Mouse (Mus musculus) myocyte (in vitro differentiated cells): ENCODE measurements around the gene Gpx5. TPM values are rescaled to one million over a fixed set of nuclear protein-coding genes. Genes with fewer than 3 reads are reported as not detected.

Experiments
- H3K27me3 ChIP-seq: one replicate; pipeline ENCODE4 v1.6.1; 2011; ENCODE audit not compliant: control insufficient read depth, insufficient read depth, insufficient read length
- H3K36me3 ChIP-seq: one replicate; pipeline ENCODE4 v1.6.1; 2011; ENCODE audit not compliant: control insufficient read depth, insufficient read depth
- H3K4me2 ChIP-seq: one replicate; pipeline ENCODE4 v1.6.1; 2011; ENCODE audit warnings: low read depth, control low read depth
- H3K4me3 ChIP-seq: one replicate; pipeline ENCODE4 v1.5.1; 2011; ENCODE audit warnings: mild to moderate bottlenecking, control low read depth, moderate library complexity
- H3K79me2 ChIP-seq: one replicate; pipeline ENCODE4 v1.6.1; 2011; ENCODE audit not compliant: control insufficient read depth, insufficient read depth
- H3ac ChIP-seq: one replicate; pipeline ENCODE4 v1.6.1; 2011; ENCODE audit not compliant: control insufficient read depth, insufficient read length
- CEBPB ChIP-seq: IDR thresholded peaks from 2 replicates; pipeline ENCODE4 v1.6.1; 2011; ENCODE audit warnings: mild to moderate bottlenecking, moderate library complexity; ENCODE audit not compliant: poor library complexity, insufficient read depth, severe bottlenecking
- E2F4 ChIP-seq: IDR thresholded peaks from one replicate; pipeline ENCODE4 v1.6.1; 2011; ENCODE audit warnings: mild to moderate bottlenecking, control low read depth, moderate library complexity; ENCODE audit not compliant: insufficient read depth
- MAX ChIP-seq: IDR thresholded peaks from one replicate; pipeline ENCODE4 v1.6.1; 2011; ENCODE audit warnings: low read depth, mild to moderate bottlenecking, control low read depth
- MYOD1 ChIP-seq, 3 experiments: IDR thresholded peaks; one replicate each; pipeline ENCODE4 v1.6.1; 2011; ENCODE audit warnings: control low read depth in 2 of 3, low read depth in 2 of 3, mild to moderate bottlenecking in 2 of 3, moderate library complexity in 1 of 3; ENCODE audit not compliant: insufficient read length in 2 of 3, control insufficient read depth in 1 of 3
- MYOG ChIP-seq, 3 experiments: IDR thresholded peaks; one replicate each; pipeline ENCODE4 v1.6.1; 2011; ENCODE audit warnings: control low read depth in 2 of 3, low read depth in 2 of 3, mild to moderate bottlenecking in 2 of 3; ENCODE audit not compliant: insufficient read length in 2 of 3, control insufficient read depth in 1 of 3, insufficient read depth in 1 of 3
- POLR2A ChIP-seq: IDR thresholded peaks from one replicate; pipeline ENCODE4 v1.6.1; 2011; ENCODE audit warnings: low read depth, mild to moderate bottlenecking, control low read depth, moderate library complexity; ENCODE audit not compliant: insufficient read length
- POLR2AphosphoS2 ChIP-seq: IDR thresholded peaks from one replicate; pipeline ENCODE4 v1.6.1; 2011; ENCODE audit warnings: low read depth, control low read depth; ENCODE audit not compliant: insufficient read length
- REST ChIP-seq: IDR thresholded peaks from one replicate; pipeline ENCODE4 v1.6.1; 2011; ENCODE audit warnings: mild to moderate bottlenecking, control low read depth, moderate library complexity; ENCODE audit not compliant: insufficient read depth, insufficient read length
- SRF ChIP-seq: IDR thresholded peaks from one replicate; pipeline ENCODE4 v1.6.1; 2011; ENCODE audit warnings: low read depth; ENCODE audit not compliant: control insufficient read depth, insufficient read length
- TCF12 ChIP-seq: IDR thresholded peaks from one replicate; pipeline ENCODE4 v1.6.1; 2011; ENCODE audit warnings: mild to moderate bottlenecking, control low read depth; ENCODE audit not compliant: poor library complexity, insufficient read depth, severe bottlenecking
- TCF3 ChIP-seq: IDR thresholded peaks from one replicate; pipeline ENCODE4 v1.6.1; 2011; ENCODE audit warnings: low read depth, control low read depth; ENCODE audit not compliant: insufficient read length
- USF1 ChIP-seq: IDR thresholded peaks from one replicate; pipeline ENCODE4 v1.6.1; 2011; ENCODE audit warnings: low read depth, mild to moderate bottlenecking, control low read depth, moderate library complexity
- polyA plus RNA-seq: library from polyadenylated mRNA; unstranded; fragments of >200 nt; fragmentation: generic; extraction: Trizol; gene quantifications from one replicate; pipeline ENCODE4 v1.2.1, GENCODE M21; 2012; ENCODE audit warnings: missing spikeins

Gene Gpx5
- polyA plus RNA-seq, 1 experiment, result not detected

- TF ChIP-seq MAX (peak; percentile 7), MYOG (IDR thresholded peaks at IDR 0.05; ENCODE audit: control insufficient read depth in 1 of 3, insufficient read depth in 1 of 3, insufficient read length in 2 of 3, low read depth in 2 of 3) (no peak), USF1 (peak; percentile 93)
- Histone ChIP-seq H3ac (no peak overlapping the region), H3K4me2 (peak overlapping the region; percentile 93), H3K4me3 (peak overlapping the region; percentile 25), H3K36me3 (no peaks in the 10 kb centered on the region), H3K27me3 (no peaks in the 10 kb centered on the region), H3K79me2 (no peaks in the 10 kb centered on the region)
Observed at GRCm38 (mm10) chr13:21279559-21279958, 13.0 kb downstream of the Gpx5 start.

DNA sequence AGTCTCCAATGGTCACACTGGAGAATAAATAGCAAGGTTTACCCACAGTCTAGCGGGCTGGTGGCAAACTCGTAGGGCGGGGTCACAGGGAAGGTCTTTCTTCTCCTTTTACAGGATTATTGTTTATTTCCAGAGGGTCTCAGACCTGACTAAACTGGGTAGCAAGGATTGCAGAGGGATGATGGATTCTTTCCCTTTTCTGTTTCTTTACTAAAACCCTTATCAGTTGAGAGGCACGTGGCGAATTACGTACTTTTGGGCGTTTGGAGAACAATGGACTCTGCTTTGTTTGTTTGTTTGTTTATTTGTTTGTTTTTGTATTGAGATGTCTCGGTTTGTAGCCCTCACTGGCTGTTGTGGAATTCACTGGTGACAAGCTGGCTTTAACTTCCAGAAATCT lies 13.5 kb downstream of the Gpx5 start:
- H3K36me3 ChIP-seq, result no peaks in the 10 kb centered on the region
- TF ChIP-seq TCF12, result no peak
- TF ChIP-seq MYOD1 (IDR thresholded peaks at IDR 0.05; ENCODE audit: control insufficient read depth in 1 of 3, insufficient read length in 2 of 3, low read depth in 2 of 3), result no peak
- TF ChIP-seq REST, result no peak
- TF ChIP-seq E2F4, result no peak
- no peak for TF ChIP-seq POLR2AphosphoS2
- TF ChIP-seq CEBPB, result no peak
- no peak for TF ChIP-seq MYOG (IDR thresholded peaks at IDR 0.05; ENCODE audit: control insufficient read depth in 1 of 3, insufficient read depth in 1 of 3, insufficient read length in 2 of 3, low read depth in 2 of 3)
- no peak for TF ChIP-seq SRF
- TF ChIP-seq MAX, result no peak

DNA sequence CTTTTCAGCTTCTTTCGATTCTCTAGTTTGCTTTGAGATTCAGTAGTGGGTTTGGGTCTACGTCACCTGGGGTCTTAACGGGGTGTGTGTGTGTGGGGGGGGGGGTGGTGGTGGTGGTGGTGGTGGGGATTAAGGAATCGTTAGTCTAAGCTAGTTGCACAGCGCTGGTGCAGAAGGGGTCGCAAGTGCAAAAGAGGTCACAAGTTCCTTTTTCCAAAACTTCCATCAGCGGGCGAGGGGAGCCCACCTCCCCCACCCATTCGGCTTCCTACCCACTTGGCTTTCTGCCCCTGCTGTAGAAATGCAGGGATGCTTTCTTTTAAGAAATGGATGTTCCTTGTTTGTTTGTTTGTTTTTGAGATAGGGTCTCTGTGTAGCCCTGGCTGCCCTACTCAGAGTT lies 16.0 kb downstream of the Gpx5 start:
- no peak for TF ChIP-seq TCF3
- H3K36me3 ChIP-seq, result no peaks in the 10 kb centered on the region

More for the DNA sequence above, 13.5 kb downstream of the Gpx5 start:
- Histone ChIP-seq H3K27me3 (no peaks in the 10 kb centered on the region), H3K4me2 (peak overlapping the region; percentile 93), H3K4me3 (peak overlapping the region; percentile 25), H3ac (no peak overlapping the region), H3K79me2 (no peaks in the 10 kb centered on the region)

GRCm38 (mm10) chr13:21275815-21276550 lies 16.5 kb downstream of the Gpx5 start:
- no peaks in the 10 kb centered on the region for H3K36me3 ChIP-seq
- peak overlapping the region; percentile 33 for H3K4me3 ChIP-seq
- peak overlapping the region; percentile 80 for H3K4me2 ChIP-seq
- no peak overlapping the region for H3ac ChIP-seq
- H3K79me2 ChIP-seq, result no peaks in the 10 kb centered on the region
- no peaks in the 10 kb centered on the region for H3K27me3 ChIP-seq
- no peak for TF ChIP-seq SRF
- TF ChIP-seq REST, result no peak
- no peak for TF ChIP-seq POLR2A
- no peak for TF ChIP-seq MYOG (IDR thresholded peaks at IDR 0.05; ENCODE audit: control insufficient read depth in 1 of 3, insufficient read depth in 1 of 3, insufficient read length in 2 of 3, low read depth in 2 of 3)

More for the DNA sequence above, 16.0 kb downstream of the Gpx5 start:
- Histone ChIP-seq H3K79me2 (no peaks in the 10 kb centered on the region), H3K27me3 (no peaks in the 10 kb centered on the region), H3K4me2 (peak overlapping the region; percentile 80), H3ac (no peak overlapping the region), H3K4me3 (peak overlapping the region; percentile 33)

DNA sequence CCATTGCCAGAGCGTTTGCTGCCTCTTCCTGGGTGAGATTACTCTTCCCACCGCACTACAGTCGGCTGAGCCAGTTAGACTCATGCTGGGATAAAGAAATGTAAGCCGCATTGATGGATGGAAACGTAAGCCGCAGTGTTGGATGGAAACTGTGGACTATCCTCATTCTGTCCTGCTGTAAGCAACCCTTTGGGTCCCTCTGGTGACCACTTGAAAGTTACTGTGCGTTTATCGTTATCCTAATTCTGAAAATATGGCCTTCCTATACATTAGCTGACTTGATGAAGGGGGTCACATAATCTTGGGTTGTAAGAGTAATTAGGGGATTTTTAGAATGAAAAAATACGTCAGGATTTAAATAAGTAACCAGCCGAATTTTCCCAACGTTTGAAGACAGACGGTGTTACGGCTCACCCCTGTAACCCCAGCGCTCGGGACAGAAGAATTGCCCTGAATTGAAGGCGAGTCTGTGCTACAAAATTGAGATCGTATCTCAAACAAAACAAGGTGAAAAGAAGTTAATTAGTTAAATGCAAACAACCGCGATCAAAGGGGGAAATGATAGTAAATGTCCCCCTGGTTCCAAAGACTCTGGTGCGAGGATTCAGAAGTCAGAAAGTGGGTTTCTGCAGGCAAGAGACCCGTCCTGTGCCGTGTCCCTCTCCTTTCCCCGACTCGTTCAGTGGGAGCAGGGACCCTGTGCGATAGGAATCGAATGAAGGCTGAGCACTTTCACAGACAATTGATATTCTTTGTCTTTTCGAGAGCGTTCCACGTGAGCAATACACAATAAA lies 17.3 kb downstream of the Gpx5 start:
- H3K4me3 ChIP-seq, result peak overlapping the region; percentile 33
- H3K4me2 ChIP-seq, result peak overlapping the region; percentile 80
- no peaks in the 10 kb centered on the region for H3K79me2 ChIP-seq
- H3K27me3 ChIP-seq, result no peaks in the 10 kb centered on the region
- no peak overlapping the region for H3ac ChIP-seq
- TF ChIP-seq TCF12, result no peak
- no peak for TF ChIP-seq REST
- TF ChIP-seq E2F4, result no peak
- TF ChIP-seq TCF3, result no peak
- H3K36me3 ChIP-seq, result no peaks in the 10 kb centered on the region

DNA sequence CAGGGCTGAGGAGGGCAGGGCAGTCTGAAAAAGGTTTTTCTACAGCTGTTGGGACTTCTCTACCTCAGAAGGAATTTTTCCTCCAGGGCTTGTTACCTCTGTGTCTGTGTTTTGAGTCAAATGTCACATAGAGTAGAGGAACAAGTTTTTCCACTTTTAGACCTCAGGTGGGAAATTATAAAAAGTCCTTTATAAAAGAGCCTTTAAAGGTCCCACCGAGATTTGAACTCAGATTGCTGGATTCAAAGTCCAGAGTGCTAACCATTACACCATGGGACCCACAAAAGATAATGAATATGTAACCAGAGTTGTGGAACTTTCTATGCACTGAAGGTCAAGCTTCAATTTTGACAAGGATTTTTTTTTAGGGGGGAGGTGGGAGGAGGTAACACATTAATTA lies 24.3 kb downstream of the Gpx5 start:
- no peak overlapping the region for H3ac ChIP-seq
- H3K79me2 ChIP-seq, result no peaks in the 10 kb centered on the region
- no peaks in the 10 kb centered on the region for H3K36me3 ChIP-seq
- H3K4me3 ChIP-seq, result no peak overlapping the region
- no peak overlapping the region for H3K4me2 ChIP-seq
- no peaks in the 10 kb centered on the region for H3K27me3 ChIP-seq
- TF ChIP-seq REST (no peak), POLR2A (no peak), POLR2AphosphoS2 (no peak), TCF12 (no peak), MAX (no peak), MYOG (IDR thresholded peaks at IDR 0.05; ENCODE audit: control insufficient read depth in 1 of 3, insufficient read depth in 1 of 3, insufficient read length in 2 of 3, low read depth in 2 of 3) (no peak), CEBPB (no peak)
